Mouse (Mus musculus) liver, postnatal 0 days (tissue): ENCODE data around the gene Tcp11.

ENCODE experiments used
- CTCF ChIP-seq: sonication (generic); IDR thresholded peaks from 2 replicates; pipeline ENCODE4 v1.5.1; 2016; ENCODE audit warnings: antibody characterized with exemption, low read depth
- EP300 ChIP-seq: IDR thresholded peaks from 2 replicates; pipeline ENCODE4 v1.6.1; 2016; ENCODE audit warnings: antibody characterized with exemption, low read depth, mild to moderate bottlenecking

GRCm38 (mm10) chr17:28028236-28028635 is 52.2 kb downstream of the Tcp11 start:
- TF ChIP-seq CTCF = no peak
- no peak for TF ChIP-seq EP300
